ENCODE assay signal across 21 mouse cellular contexts in the genomic region with DNA sequence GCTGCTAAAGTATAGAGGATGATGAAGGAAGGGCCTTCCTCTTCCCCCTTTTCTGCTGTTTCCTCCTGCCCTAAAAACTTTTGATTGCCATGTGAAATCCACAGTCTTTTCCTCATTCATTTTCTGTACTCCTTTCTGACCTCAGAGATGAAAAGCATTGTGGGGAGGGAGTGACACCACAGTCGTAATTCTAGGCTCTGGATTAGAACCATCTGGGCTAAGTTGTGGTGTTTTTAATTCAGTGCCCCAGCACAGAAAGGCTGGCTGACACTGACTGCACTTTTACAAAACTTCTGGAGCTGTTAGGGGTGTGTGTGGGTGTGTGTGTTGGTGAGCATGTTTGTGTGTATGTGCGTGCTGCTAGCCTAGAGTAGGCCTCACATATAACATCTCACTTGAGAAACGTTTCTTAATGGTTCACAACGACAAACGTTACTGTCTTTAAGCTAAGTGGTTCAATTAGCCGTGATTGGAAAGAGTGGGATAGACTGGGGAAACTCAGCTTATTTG. TPM values are rescaled to one million over a fixed set of nuclear protein-coding genes. Genes with fewer than 3 reads are reported as not detected.
DNase-seq lines count a peak whose midpoint lies in the region; ATAC-seq and TF ChIP-seq lines count a peak whose summit lies in the region.
"Had no signal": no experiment of that assay in that cellular context is flagged by ENCODE, and none has a peak within 500 bp of the region (broad histone marks: within the 10 kb centered on the region; RNA-seq: fewer than 3 reads in every experiment).

No protein-coding gene starts in this region.

- H3K9ac ChIP-seq in hindbrain, embryonic 15.5 days: no peak overlapping the region
- H3K9ac ChIP-seq in hindbrain, embryonic 14.5 days: no peak overlapping the region
- 0 out of 2 replicates have a peak overlapping the region, but pooled peaks have one; percentile 4 for H3K9ac ChIP-seq in neural tube, embryonic 13.5 days
- no peak overlapping the region for H3K9ac ChIP-seq in neural tube, embryonic 15.5 days (replicated peaks)

- H3K4me1 ChIP-seq in hindbrain, embryonic 15.5 days (replicated peaks): peaks cover 41% of the 10 kb centered on the region
- peaks cover 34% of the 10 kb centered on the region for H3K4me1 ChIP-seq in hindbrain, embryonic 14.5 days (replicated peaks; ENCODE audit: control insufficient read depth, insufficient read depth, low read length)
- H3K4me1 ChIP-seq in neural tube, embryonic 13.5 days (replicated peaks): peaks cover 70% of the 10 kb centered on the region
- peaks cover 21% of the 10 kb centered on the region for H3K4me1 ChIP-seq in embryonic fibroblast, embryonic 13.5 days (ENCODE audit: control insufficient read depth, insufficient read depth, low read length)
- H3K4me1 ChIP-seq in neural tube, embryonic 15.5 days: peaks cover 49% of the 10 kb centered on the region

- WGBS in hindbrain, embryonic 15.5 days: 56% methylated on average over 6 of the region's 6 CpGs
- 61% methylated on average over 6 of the region's 6 CpGs for WGBS in hindbrain, embryonic 14.5 days
- WGBS in neural tube, embryonic 13.5 days: 50% methylated on average over 6 of the region's 6 CpGs
- WGBS in neural tube, embryonic 15.5 days: 38% methylated on average over 6 of the region's 6 CpGs

- TF ChIP-seq POLR2A in embryonic fibroblast, embryonic 13.5 days (IDR thresholded peaks at IDR 0.05; ENCODE audit: low read depth, low read length): no peak

- no peak for TF ChIP-seq CTCF in embryonic fibroblast, embryonic 13.5 days (IDR thresholded peaks at IDR 0.05; ENCODE audit: borderline replicate concordance, insufficient read depth, low read length)

- no peak overlapping the region for H3K4me2 ChIP-seq in hindbrain, embryonic 15.5 days
- no peak overlapping the region for H3K4me2 ChIP-seq in hindbrain, embryonic 14.5 days (replicated peaks)
- H3K4me2 ChIP-seq in neural tube, embryonic 13.5 days: no peak overlapping the region
- no peak overlapping the region for H3K4me2 ChIP-seq in neural tube, embryonic 15.5 days
- H3K4me2 ChIP-seq: liver, embryonic 11.5 days had no signal

- H3K36me3 ChIP-seq in hindbrain, embryonic 15.5 days: no peaks in the 10 kb centered on the region
- no peaks in the 10 kb centered on the region for H3K36me3 ChIP-seq in hindbrain, embryonic 14.5 days (replicated peaks; ENCODE audit: control insufficient read depth, insufficient read depth)
- H3K36me3 ChIP-seq in neural tube, embryonic 13.5 days: no peaks in the 10 kb centered on the region
- no peaks in the 10 kb centered on the region for H3K36me3 ChIP-seq in neural tube, embryonic 15.5 days
- H3K36me3 ChIP-seq: forebrain, embryonic 10.5 days had no signal

- no peak overlapping the region for H3K4me3 ChIP-seq in hindbrain, embryonic 15.5 days
- H3K4me3 ChIP-seq in hindbrain, embryonic 14.5 days (replicated peaks; ENCODE audit: low read length): no peak overlapping the region
- H3K4me3 ChIP-seq in neural tube, embryonic 13.5 days: no peak overlapping the region
- H3K4me3 ChIP-seq in embryonic fibroblast, embryonic 13.5 days (ENCODE audit: insufficient read depth, low read length): no peak overlapping the region
- H3K4me3 ChIP-seq in neural tube, embryonic 15.5 days (replicated peaks): no peak overlapping the region
- H3K4me3 ChIP-seq: forebrain, embryonic 10.5 days had no signal

- no peak for DNase-seq in hindbrain, embryonic 14.5 days (ENCODE audit: low spot score)
- no peak for DNase-seq in neural tube, embryonic 10.5 days (ENCODE audit: extremely low spot score, low spot score)
- DNase-seq in right cerebral cortex, postnatal 10 days (ENCODE audit: low spot score in 2 of 2): no peak
- no peak for DNase-seq in cerebellum, postnatal 25 days
- DNase-seq: adrenal gland, adult 2 months; cerebellum, adult 8-10 months; gastrocnemius, postnatal 25 days; kidney, adult 2 months; layer of hippocampus, postnatal 36 days; lung, adult 18-20 months; lung, postnatal 14 days; spleen, adult 18-20 months; thymus, adult 2 months had no signal

- H3K27ac ChIP-seq in hindbrain, embryonic 15.5 days (replicated peaks): peak overlapping the region; percentile 52; the same call in 1 of the 2 replicates
- no peak overlapping the region for H3K27ac ChIP-seq in hindbrain, embryonic 14.5 days
- H3K27ac ChIP-seq in neural tube, embryonic 13.5 days (replicated peaks): peak overlapping the region; percentile 52; the same call in 1 of the 2 replicates
- H3K27ac ChIP-seq in embryonic fibroblast, embryonic 13.5 days (ENCODE audit: insufficient read depth, low read length): peak overlapping the region; percentile 70
- H3K27ac ChIP-seq in neural tube, embryonic 15.5 days (replicated peaks): peak overlapping the region; percentile 30; the same call in 1 of the 2 replicates
- H3K27ac ChIP-seq: forebrain, embryonic 10.5 days had no signal

- ATAC-seq in hindbrain, embryonic 15.5 days (ENCODE audit: low FRiP score, low read depth): no peak
- ATAC-seq in hindbrain, embryonic 14.5 days (ENCODE audit: low FRiP score): no peak
- no peak for ATAC-seq in neural tube, embryonic 13.5 days (ENCODE audit: low read depth)
- peak; percentile 9; the same call in 1 of the 2 replicates for ATAC-seq in neural tube, embryonic 15.5 days (ENCODE audit: low FRiP score)
- ATAC-seq: midbrain, embryonic 16.5 days had no signal

- H3K9me3 ChIP-seq in hindbrain, embryonic 15.5 days: no peaks in the 10 kb centered on the region
- no peaks in the 10 kb centered on the region for H3K9me3 ChIP-seq in hindbrain, embryonic 14.5 days (ENCODE audit: control insufficient read depth, low read length)
- H3K9me3 ChIP-seq in neural tube, embryonic 13.5 days: no peaks in the 10 kb centered on the region
- no peaks in the 10 kb centered on the region for H3K9me3 ChIP-seq in neural tube, embryonic 15.5 days (replicated peaks)
- H3K9me3 ChIP-seq: forebrain, embryonic 10.5 days; megakaryocyte, embryonic 14.5 days had no signal

- H3K27me3 ChIP-seq in hindbrain, embryonic 15.5 days: no peaks in the 10 kb centered on the region
- no peaks in the 10 kb centered on the region for H3K27me3 ChIP-seq in hindbrain, embryonic 14.5 days (ENCODE audit: control insufficient read depth, insufficient read depth, low read length)
- no peaks in the 10 kb centered on the region for H3K27me3 ChIP-seq in neural tube, embryonic 13.5 days
- H3K27me3 ChIP-seq in neural tube, embryonic 15.5 days (replicated peaks): no peaks in the 10 kb centered on the region
- H3K27me3 ChIP-seq: megakaryocyte, embryonic 14.5 days had no signal

RNA-seq across cellular contexts. Expression of a gene that starts 16.8 kb away (rescaled TPM):
- polyA plus RNA-seq in hindbrain, embryonic 15.5 days (2015; fragmentation: Nextera tagmentation; extraction: Ambion mirVana): 6.8 and 7.1 TPM in 2 replicates
- 9.6 and 10.4 TPM in 2 replicates for polyA plus RNA-seq in hindbrain, embryonic 14.5 days (2014; fragmentation: Nextera tagmentation; extraction: Ambion mirVana)
- 5.9 and 6.0 TPM in 2 replicates for polyA plus RNA-seq in neural tube, embryonic 13.5 days (2015; fragmentation: Nextera tagmentation; extraction: Ambion mirVana)
- polyA plus RNA-seq in embryonic fibroblast, embryonic 13.5 days (2011; ENCODE audit: insufficient read length, low read depth, missing spikeins): 0.35 and 0.37 TPM in 2 replicates
- 7.2 and 8.5 TPM in 2 replicates for polyA plus RNA-seq in neural tube, embryonic 15.5 days (2015; fragmentation: Nextera tagmentation; extraction: Ambion mirVana)
